Mouse (Mus musculus): Measurements from ENCODE around the gene Jam2.

GRCm38 (mm10) chr16:84834745-84835440 is 61.0 kb downstream of the Jam2 start, which contains the start of gene Gabpa:
- no peak for TF ChIP-seq CTCF (IDR thresholded peaks at IDR 0.05; ENCODE audit: low read depth, low read length)
- TF ChIP-seq POLR2A (IDR thresholded peaks at IDR 0.05; ENCODE audit: borderline replicate concordance, low read depth, low read length) = no peak

All from bone marrow macrophage, adult 2 months (primary cell).